Mouse (Mus musculus) inflammation-experienced regulatory T-cells, adult 6 months (primary cell): ENCODE results near the gene Sh3pxd2a. TPM values are rescaled to one million over a fixed set of nuclear protein-coding genes. Genes with fewer than 3 reads are reported as not detected.
A peak's percentile ranks its signal among the peaks of the same experiment; 100 is the strongest.

Experiments
- ATAC-seq: one replicate; pipeline ENCODE4 v1.8.0; 2017
- polyA plus RNA-seq, 3 experiments: library from polyadenylated mRNA; unstranded; fragments of 100-300 nt; shearing (Covaris generic); gene quantifications; one replicate each; pipeline ENCODE4 v1.2.1; 2017

Sh3pxd2a gene
- polyA plus RNA-seq, 3 experiments from 2014 or later: 0.30 to 0.87 (median 0.54) TPM

DNA sequence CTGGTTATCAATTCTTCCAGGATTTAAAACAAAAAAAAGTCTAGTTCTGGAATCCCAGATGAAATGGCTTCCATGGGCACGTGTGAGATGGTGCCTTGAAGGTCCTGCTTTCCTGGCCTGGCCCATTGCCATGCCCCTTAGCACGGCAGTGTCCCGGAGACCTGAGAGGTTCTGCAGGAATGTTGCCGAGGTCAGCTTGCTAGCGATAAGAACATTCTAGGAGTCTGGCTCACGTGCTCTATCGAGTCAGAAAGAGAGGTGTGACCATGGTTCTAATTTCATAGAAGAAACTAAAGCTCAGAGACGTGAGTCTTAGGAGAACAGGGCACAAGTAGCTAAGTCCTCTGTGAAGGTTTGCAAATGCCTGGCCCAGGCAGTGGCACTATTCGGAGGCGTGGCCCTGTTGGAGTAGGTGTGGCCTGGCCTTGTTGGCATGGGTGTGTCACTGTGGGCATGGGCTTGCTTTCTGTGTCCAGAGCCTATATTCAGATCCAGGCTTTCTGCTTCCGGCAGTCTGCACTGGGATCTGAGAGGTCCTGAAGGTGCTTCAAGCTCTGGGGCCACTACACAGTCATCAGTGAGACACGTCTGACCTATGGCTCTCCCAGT lies 96.8 kb downstream of the Sh3pxd2a start:
- ATAC-seq: no peak

DNA sequence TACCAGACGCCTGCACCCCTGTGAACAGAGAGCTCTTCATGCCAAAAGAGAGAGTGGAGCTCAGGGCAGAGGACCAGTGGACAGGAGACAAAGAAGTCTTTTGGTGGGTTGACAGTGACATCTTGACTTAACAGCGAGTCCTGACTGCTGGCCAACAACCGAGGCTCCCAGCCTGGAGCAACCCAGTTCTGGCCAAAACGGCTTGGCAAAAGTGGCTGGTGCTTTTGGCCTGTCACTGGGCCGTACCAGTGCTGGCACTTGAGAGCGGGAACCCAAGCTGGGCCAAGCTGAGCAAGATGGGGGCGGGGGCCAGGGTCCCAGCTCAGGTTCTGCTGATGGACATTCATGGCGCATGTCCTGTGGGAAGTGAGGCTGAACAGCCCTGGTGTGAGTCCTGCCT lies 97.6 kb downstream of the Sh3pxd2a start:
- no peak for ATAC-seq

DNA sequence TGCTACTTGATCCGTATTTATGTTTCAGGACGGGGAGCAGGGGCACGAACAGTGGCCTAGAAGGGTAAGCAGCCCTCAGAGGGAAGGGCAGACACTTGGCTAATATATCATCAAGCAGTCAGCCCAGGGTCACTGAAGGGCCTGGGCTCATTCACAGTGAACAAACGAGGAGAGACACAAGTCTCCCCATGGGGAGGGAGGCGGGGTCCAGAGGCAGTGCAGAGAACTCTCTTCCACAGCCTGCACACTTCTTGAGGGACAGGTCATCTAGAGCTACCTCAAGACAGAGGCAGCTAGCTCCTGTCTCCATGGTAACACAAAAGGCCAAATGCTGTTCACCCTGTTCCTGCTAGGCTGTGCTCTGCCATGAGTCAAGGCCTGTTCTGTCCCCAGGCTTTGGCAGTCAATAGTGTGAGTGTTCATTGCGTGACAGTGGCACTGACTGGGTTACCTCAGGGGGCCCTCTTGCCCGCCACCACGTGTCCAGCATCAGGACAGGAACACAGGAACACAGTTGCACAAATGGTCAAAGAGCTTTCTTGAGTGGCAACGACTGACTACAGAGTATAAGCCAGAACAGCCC lies 101.0 kb downstream of the Sh3pxd2a start:
- ATAC-seq: no peak

DNA sequence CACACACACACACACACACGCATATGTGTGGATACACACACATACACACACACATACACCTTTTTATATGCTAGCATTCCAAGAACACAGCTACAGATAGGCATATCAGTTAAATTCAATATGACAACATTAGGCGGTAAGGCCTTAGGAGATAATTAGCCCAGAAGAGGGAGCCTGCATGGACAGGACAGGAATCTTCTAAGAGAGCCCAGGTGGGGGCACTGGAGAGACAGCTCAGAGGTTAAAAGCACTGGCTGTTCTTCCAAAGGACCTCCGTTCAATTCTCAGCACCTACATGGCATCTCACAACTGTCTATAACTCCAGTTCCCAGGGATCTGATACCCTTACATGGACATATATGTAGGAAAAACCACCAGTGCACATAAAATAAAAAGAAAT lies 103.3 kb downstream of the Sh3pxd2a start:
- no peak for ATAC-seq

DNA sequence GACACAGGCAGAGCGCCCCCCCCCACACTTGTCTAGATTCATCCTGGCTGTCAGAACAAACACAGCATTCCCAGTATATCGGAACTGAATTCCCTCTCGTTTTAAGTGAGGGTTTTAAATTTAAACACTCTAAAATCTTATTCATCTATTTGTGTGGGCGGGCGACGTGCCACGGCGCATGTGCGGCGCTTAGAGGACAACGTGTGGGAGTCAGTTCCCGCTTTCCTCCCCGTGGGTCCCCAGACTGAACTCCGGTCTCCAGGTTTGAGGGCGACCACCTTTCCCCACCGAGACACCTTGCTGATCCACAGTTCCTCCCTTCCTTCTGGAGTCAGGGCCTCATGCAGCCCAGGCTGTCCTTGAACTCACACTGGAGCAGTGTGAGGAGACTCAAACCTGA lies 104.2 kb downstream of the Sh3pxd2a start:
- ATAC-seq: no peak

DNA sequence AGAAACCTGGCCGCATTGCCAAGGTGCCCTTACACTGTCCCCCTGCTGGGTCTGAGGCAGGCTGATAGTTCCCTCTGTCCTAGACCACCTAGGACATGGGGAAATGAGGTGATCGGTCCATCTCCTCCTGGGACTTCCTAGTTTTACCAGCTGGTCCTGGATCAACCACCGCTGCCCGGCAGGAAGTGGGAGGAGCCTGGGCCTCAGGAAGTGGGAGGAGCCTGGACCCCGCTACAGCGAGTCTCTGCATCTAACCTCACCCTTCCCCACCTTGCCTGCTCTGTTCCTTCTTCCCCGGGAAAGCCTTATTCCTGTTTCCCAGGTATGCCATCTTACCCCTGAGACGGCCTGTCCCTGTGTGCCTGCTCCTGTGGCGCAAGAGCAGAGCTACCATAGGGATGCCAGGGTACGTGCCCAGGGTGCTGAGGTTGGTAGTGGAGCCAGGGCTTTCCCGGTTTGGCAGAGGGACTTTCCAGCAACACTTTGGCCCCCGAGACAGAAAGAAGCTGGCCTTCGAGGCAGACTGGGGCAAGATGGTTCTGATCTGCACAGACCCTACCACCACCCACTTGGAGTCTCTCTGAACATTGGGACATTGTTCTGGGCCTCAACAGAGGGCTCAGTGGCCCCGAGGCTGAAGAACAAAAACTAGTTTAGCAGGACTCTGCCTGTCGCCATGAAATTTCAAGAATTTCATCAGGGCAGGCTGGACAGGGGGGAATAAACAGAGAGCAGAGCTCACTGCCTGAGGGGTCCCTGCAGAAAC lies 104.9 kb downstream of the Sh3pxd2a start:
- no peak for ATAC-seq

DNA sequence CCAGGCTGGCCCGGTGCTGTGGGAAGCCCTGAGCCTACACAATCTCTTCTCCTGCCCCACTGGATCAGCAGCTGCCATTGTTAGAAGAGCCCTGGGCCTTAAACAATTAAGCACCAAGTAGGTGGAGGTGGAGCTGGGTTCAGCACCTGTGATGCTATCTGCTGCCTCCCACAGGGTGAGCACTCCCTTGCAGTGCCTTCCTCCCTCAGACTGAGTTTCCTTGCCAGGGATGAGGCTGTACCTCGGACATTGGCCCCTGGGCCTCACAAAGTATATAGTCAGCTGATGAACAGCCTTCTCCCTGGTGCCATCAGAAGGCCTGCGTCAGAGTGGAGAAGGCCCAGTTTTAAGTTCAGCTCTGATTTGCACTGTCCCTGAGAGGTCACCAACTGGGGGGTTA lies 106.9 kb downstream of the Sh3pxd2a start:
- ATAC-seq: no peak

DNA sequence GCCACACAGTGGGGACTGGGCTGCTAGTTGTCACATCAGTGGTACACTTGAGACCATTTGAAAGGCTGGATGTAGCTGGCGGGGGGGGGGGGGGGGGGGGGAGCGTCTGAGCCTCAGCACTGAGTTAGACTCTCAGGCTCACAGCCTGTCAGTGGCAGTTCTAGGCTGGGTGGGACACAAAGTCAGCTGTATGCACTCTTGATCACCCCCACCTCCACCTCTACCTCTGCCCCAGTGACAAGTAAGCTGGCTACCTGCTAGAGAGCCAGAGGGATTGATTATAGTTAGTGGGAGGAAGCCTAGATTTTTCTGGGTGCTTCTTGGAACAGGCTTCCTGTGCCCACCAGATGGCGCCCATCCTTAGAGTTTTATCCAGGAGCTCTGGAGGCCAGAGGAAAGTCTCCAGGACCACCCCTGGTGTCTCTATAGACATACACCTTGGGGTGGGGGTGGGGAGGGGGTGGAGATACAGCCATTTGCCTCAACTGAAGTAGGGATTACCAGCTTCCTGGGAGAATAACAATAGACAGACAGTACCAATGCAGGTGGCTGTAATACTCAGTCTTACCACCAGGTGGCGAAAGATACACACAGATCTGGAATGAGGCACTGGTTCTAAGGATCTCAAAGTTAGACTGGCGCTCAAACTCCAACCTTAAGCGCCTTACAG lies 107.9 kb downstream of the Sh3pxd2a start:
- ATAC-seq: peak; percentile 58

DNA sequence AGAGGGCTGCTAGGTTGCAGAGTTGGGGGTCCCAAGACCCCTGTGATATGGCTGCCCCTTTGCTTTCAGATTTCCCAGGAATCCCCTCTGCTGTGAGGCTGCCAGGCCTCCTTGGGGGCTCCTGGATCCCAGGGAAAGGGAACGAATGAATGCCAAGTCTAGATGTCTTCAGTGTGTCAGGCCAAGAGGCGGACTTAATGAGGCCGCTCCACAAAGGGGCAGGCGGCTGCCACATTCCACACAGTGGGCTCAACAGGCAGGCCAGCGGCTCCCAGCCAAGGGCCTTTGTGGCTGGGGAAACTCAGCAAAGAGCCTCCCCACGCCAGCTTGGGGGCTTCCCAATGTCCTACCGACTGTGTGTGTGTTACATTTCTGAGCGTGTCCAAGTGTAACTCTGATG lies 109.7 kb downstream of the Sh3pxd2a start:
- no peak for ATAC-seq

DNA sequence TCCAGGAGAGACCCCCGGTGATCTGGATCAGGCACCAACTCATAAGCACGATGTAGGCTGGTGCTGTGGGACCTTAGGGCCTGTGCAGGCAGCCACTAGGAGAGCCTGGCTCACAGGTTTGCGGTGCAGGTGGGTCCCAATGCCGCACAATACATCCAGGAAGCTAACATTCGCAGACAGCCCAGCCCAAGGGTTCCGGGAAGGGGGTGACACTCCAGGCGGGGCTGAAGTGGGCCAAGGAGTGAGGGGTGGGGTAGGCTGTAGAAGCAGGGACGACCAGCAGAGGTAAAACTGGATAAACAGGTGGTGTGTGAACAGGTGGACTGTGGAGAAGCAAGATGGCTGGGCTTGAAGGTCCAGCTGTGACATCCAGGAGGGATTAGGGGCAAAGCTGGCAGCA lies 115.2 kb downstream of the Sh3pxd2a start:
- no peak for ATAC-seq

DNA sequence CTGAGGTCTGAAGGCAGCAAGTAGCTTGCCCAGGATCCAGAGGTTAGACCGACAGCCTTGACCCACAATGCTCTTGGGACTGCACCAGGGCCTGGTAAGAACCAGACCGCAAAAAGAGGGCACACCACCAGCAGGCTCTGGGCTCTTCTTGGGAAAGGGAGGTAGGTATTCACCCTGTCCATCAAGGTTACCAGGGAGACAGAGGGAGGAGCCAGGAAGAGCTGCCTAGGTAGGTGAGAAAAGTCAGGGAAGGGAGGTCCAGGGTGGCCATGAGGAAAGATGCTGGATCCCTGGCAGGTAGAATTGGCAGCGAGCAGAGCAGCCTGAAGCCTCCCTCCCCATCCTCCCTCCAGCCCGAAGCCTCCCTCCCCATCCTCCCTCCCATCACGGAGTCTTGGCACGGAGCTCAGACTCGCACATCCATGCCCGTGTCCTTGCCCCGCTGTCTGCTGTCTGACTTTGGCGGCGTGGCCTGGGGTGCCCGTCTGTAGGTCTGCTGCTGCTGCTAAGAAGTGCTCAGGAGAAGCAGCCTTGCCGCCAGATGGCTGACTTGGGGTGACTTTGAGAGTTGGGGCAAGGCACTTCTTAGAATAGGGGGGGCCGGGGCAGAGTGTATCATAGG lies 115.7 kb downstream of the Sh3pxd2a start:
- no peak for ATAC-seq

DNA sequence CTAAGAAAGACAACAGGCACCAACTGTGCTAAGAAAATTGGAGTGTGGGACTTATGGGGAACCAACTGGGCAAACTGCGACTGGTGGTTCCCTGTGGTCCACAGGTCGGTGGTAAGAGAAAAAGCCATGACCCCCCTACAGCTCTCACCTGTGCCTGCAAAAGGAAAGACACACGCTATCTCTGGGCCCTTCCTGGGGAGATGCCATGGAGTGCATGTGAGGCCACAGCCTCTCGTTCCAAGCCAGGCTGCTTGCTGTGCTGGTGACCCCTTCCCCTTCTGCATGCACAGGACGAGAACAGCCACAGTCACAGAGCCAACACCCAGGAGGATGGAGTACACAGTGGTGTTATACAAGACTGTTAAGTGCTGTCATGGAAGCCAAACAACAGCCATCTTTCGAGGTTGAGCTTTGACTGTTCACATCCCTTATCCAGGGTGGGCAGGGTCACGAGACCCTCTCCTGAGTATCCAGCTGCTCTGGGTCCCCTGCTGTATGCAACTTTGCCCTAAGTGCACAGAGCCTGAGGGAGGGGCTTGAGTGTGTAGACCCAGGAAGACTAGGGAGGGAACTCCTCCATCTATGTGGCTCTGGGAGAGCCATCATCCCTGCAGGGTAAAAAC lies 117.1 kb downstream of the Sh3pxd2a start:
- no peak for ATAC-seq

DNA sequence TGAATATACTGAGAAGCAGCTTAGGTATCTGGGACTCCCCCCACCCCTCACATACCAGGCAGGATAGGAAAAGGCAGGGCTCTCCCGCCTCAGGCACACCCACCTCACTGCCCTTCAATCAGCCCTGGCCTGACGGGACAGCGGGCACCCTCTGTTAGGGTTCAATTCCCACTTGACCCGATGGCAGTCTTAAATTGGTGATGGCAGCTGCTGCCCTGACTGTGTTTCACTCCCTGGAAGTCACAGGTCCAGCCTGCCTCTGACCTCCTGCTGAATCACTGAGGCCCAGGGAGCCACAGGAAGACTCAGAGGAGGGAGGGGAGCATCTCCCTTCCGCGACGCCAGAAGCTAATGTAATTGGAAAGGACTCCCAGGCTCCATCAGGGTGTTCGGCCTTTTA lies 117.6 kb downstream of the Sh3pxd2a start:
- no peak for ATAC-seq

DNA sequence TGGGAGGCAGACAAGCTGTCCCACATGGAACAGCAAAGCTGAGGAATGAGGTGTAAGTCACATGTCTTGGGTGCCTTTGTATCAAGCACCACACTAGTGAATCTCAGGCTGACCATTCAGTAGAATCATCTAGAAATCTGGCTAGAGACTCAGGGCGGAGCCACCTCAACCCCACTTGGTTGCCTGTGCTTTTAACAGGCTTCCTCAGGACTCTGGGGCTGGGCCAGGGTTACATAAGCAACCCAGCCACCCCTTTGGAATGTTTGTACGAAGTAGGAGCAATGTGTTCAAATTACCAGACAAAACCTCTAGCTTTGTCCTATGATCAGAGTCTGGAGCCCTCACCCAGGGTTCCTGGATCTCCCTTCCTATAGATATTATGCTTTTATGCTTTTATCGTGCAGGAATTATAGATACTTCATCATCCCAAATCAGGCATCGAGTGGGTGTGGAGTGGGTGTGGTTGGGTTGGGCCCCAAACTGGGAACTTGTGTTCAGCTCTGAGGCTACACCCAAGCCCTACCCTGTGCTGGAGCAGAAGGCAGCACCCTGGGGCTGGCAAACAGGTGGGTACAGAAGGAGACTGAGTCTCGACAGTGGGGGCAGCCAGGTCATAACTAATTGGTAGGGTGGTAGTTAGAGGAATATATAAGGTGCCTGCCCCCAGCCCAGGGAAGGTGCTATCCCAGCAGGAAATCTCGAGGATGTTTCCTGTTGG lies 118.2 kb downstream of the Sh3pxd2a start:
- ATAC-seq: no peak

DNA sequence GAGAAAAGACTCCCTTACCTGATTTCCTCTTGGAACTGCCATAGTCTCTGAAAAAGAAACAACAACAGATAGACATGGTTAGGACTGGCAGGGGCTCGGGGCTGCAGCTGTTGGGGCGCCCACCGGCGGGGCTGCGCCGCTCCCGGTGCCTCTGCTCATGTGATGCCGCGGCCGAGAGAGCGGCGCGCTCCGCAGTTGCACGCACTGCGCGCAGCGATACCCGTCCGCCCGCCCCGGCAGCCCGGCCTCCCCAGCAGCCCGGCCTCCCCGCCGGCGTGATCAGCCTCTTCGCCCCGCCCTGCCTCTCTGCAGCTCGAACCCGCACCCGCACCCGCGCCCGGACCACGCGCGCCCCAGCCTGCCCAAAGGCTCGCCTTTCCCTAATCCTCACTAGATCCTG lies 120.8 kb downstream of the Sh3pxd2a start:
- no peak for ATAC-seq

DNA sequence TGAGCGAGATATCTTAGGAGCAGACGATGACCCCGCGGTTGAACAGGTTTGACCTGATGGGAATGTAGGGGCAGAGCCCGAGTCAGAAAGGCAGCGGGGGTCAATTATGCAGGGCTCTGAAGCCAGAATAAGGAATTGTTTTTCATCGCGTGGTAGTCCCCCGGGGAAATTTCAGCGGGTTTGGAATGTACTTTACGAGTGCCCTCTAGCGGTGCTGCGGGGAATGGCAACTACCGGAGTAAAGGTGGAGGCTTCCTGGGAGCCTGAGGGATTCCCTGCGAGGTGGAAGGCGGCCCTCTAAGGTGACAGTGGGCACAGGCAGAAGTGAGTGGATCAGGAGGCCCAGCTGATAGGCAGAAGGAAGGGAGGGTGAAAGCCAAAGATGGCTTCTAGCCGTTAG lies 125.0 kb downstream of the Sh3pxd2a start:
- ATAC-seq: no peak

DNA sequence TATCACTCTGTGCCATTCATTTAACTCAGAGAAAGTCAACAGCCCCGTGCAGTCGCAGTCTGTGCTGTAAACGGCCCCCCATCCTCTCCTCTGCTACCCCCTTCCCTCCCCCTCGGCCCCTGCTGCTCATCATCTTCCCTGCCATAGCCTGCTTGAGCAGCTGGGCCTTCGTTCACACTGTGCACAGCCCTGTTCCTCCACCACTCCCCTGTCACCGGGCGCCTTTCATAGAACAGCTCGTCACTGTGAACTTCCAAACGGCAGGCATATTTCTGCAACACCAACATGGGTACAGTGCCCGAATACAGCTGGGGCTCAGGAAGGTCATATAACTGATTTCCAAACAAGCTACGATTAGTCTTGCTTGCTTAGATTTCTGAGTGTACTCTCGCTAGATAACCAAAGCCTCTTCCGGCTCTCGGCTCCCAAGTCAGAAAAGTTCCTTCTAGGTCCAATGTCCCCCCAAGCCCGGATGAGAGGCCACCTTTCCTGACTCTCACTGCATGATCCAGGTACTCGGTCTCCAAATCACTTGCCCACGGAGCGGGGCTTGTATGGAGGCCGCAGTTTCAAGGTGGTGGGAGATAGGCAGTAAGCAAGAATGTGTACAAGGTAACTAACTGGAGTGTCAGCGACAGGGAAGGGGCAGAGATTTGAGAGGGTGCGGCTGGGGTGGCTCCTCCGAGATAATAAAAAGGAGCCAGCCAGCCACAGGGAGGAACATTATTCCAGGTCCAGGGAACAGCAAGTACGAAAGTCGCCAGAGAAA lies 125.6 kb downstream of the Sh3pxd2a start:
- no peak for ATAC-seq

DNA sequence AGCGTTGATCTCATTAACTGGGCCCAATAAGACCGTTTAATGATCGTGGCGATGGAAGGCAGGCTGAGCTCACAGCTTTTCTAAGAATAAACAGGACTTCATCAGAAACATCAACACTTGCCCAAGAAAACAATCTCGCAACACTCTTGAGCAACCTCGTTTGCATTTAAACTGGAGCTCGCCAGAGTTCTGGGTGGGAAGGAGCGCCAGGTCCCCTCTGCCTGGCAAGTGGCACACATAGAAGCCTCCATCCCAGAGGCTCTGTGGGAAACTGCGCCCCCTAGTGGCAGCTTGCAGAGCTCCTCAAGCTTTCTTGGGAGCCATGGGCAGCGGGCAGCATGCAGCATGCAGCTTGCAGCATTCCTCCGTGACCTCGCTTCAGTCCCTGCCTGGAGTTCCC lies 126.5 kb downstream of the Sh3pxd2a start:
- no peak for ATAC-seq

DNA sequence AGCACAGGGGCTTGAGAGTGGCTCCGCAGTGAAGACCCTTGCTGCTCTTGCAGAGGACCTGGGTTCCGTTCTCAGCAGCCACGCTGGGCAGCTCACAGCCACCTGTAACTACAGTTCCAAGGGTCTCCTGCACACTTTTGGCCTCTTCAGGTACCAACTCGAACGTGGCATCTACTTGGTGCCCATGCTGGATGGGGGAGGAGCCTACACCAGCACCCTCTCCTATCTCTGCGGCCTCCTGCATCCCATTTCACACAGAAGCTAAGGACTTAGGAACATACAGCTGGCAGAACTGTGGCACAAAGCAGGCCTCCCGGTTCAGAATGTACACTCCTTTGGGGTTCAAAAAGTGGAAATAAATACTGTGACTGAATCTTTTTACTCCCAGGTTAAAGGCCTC lies 127.0 kb downstream of the Sh3pxd2a start:
- no peak for ATAC-seq

DNA sequence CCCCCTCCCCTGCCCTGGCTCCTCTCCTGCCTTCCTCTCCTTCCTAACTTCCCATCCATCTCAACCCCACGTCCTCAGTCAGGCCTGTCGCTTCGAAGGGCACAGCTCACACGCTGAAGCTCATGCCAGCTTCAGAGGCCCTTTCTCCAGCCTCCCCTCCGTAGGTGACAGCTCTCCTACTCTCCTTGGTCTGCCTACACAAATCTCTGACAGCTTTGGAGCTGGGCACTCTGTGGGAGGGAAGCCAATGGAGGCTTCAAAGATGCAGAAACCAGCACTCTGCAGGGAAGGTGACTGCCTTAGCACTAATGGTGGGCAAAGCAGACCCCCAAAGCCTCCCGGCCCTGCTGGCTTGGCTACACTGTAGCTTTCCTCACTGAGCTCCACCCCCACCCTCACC lies 128.9 kb downstream of the Sh3pxd2a start:
- ATAC-seq: no peak

DNA sequence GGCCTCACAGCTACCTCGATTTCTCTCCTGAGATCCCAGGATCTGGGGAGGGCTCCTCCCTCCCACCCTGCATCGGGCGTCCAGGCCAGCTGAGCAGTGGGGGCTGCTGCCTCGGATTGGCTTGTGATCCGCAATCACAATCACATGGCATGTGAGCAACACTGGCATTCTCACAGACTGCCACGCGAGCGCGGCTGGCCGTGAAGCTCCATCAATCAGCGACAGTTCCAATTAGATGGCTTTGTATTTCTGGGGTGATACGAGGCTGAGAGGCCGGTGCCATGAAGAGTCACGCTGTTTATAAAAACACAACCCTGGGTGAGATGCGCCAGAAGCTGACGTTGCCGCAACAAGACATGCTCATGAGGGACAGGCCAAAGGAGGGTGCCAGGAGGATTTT lies 129.5 kb downstream of the Sh3pxd2a start:
- no peak for ATAC-seq
